Comparison of ENCODE assay signal across 8 mouse cellular contexts in genomic region chrX:50591477-50591876, GRCm38 (mm10).
DNase-seq lines count a peak whose midpoint lies in the region; ATAC-seq lines count a peak whose summit lies in the region.

No protein-coding gene starts in this region.

- peaks cover 44% of the 10 kb centered on the region for H3K36me3 ChIP-seq in heart, embryonic 12.5 days
- no peaks in the 10 kb centered on the region for H3K36me3 ChIP-seq in neural tube, embryonic 11.5 days (ENCODE audit: control insufficient read depth, insufficient read depth, low read length)
- peaks cover 22% of the 10 kb centered on the region for H3K36me3 ChIP-seq in limb, embryonic 13.5 days
- H3K36me3 ChIP-seq in stomach, embryonic 16.5 days (ENCODE audit: control insufficient read depth, insufficient read depth, low read length), result no peaks in the 10 kb centered on the region

- H3K4me1 ChIP-seq in heart, embryonic 12.5 days (replicated peaks), result no peaks in the 10 kb centered on the region
- H3K4me1 ChIP-seq in neural tube, embryonic 11.5 days (ENCODE audit: control insufficient read depth, insufficient read depth, low read length), result no peaks in the 10 kb centered on the region
- H3K4me1 ChIP-seq in limb, embryonic 13.5 days, result no peaks in the 10 kb centered on the region
- no peaks in the 10 kb centered on the region for H3K4me1 ChIP-seq in stomach, embryonic 16.5 days (ENCODE audit: control insufficient read depth, insufficient read depth, low read length)

- H3K4me3 ChIP-seq in heart, embryonic 12.5 days, result no peak overlapping the region
- no peak overlapping the region for H3K4me3 ChIP-seq in neural tube, embryonic 11.5 days (ENCODE audit: low read depth, low read length)
- H3K4me3 ChIP-seq in limb, embryonic 13.5 days, result no peak overlapping the region
- H3K4me3 ChIP-seq in stomach, embryonic 16.5 days (replicated peaks; ENCODE audit: low read length), result no peak overlapping the region

- 68% methylated on average over 4 of the region's 4 CpGs for WGBS in heart, embryonic 12.5 days
- WGBS in neural tube, embryonic 11.5 days, result 66% methylated on average over 4 of the region's 4 CpGs
- 62% methylated on average over 4 of the region's 4 CpGs for WGBS in limb, embryonic 13.5 days
- 74% methylated on average over 4 of the region's 4 CpGs for WGBS in stomach, embryonic 16.5 days

- ATAC-seq in heart, embryonic 12.5 days (ENCODE audit: insufficient number of reproducible peaks, low FRiP score), result no peak
- no peak for ATAC-seq in neural tube, embryonic 11.5 days (ENCODE audit: insufficient read depth, low FRiP score, low TSS enrichment)
- ATAC-seq in limb, embryonic 13.5 days (ENCODE audit: low FRiP score, low read depth), result no peak
- no peak for ATAC-seq in stomach, embryonic 16.5 days (ENCODE audit: insufficient read depth, low FRiP score)

- no peaks in the 10 kb centered on the region for H3K27me3 ChIP-seq in heart, embryonic 12.5 days (replicated peaks)
- no peaks in the 10 kb centered on the region for H3K27me3 ChIP-seq in neural tube, embryonic 11.5 days (ENCODE audit: control insufficient read depth, insufficient read depth, low read length)
- no peaks in the 10 kb centered on the region for H3K27me3 ChIP-seq in limb, embryonic 13.5 days
- no peaks in the 10 kb centered on the region for H3K27me3 ChIP-seq in stomach, embryonic 16.5 days (ENCODE audit: control insufficient read depth, insufficient read depth, low read length)

- no peak overlapping the region for H3K9ac ChIP-seq in heart, embryonic 12.5 days
- no peak overlapping the region for H3K9ac ChIP-seq in neural tube, embryonic 11.5 days (ENCODE audit: low read length)
- H3K9ac ChIP-seq in limb, embryonic 13.5 days, result no peak overlapping the region
- no peak overlapping the region for H3K9ac ChIP-seq in stomach, embryonic 16.5 days (ENCODE audit: low read length)

- peak overlapping the region; percentile 29; the same call in 1 of the 2 replicates for H3K4me2 ChIP-seq in heart, embryonic 12.5 days
- H3K4me2 ChIP-seq in neural tube, embryonic 11.5 days (ENCODE audit: low read depth), result no peak overlapping the region
- peak overlapping the region; percentile 36; the same call in 1 of the 2 replicates for H3K4me2 ChIP-seq in limb, embryonic 13.5 days (replicated peaks)
- peak overlapping the region; percentile 36; the same call in 1 of the 2 replicates for H3K4me2 ChIP-seq in stomach, embryonic 16.5 days (ENCODE audit: low read depth, low read length)

- no peak for DNase-seq in heart, adult 11 months
- DNase-seq in neural tube, embryonic 11.5 days (ENCODE audit: low spot score), result peak; percentile 37
- DNase-seq in neural tube, embryonic 10.5 days (ENCODE audit: extremely low spot score, low spot score), result no peak
- no peak for DNase-seq in urinary bladder, postnatal 4 days (ENCODE audit: low spot score in 2 of 2)
- no peak for DNase-seq in spleen, postnatal 10 days (ENCODE audit: low spot score in 2 of 2)

- H3K9me3 ChIP-seq in heart, embryonic 12.5 days (replicated peaks), result no peaks in the 10 kb centered on the region
- no peaks in the 10 kb centered on the region for H3K9me3 ChIP-seq in neural tube, embryonic 11.5 days (ENCODE audit: control insufficient read depth, low read length)
- H3K9me3 ChIP-seq in limb, embryonic 13.5 days, result no peaks in the 10 kb centered on the region
- no peaks in the 10 kb centered on the region for H3K9me3 ChIP-seq in stomach, embryonic 16.5 days (replicated peaks; ENCODE audit: control insufficient read depth, low read length)

- no peak overlapping the region for H3K27ac ChIP-seq in heart, embryonic 12.5 days (ENCODE audit: poor library complexity, severe bottlenecking)
- no peak overlapping the region for H3K27ac ChIP-seq in neural tube, embryonic 11.5 days (ENCODE audit: low read depth, low read length)
- no peak overlapping the region for H3K27ac ChIP-seq in limb, embryonic 13.5 days
- no peak overlapping the region for H3K27ac ChIP-seq in stomach, embryonic 16.5 days (ENCODE audit: low read length)
